Mouse (Mus musculus): ENCODE measurements around the gene Amigo3.

- TF ChIP-seq CTCF (IDR thresholded peaks at IDR 0.05; ENCODE audit: low read depth), result no peak
- no peak for TF ChIP-seq EP300 (IDR thresholded peaks at IDR 0.05; ENCODE audit: low read depth)
These were observed 40.6 kb downstream of the Amigo3 start for GRCm38 (mm10) chr9:108093586-108093985.
